Mouse (Mus musculus): Measurements from ENCODE around the gene Megf8. TPM values are rescaled to one million over a fixed set of nuclear protein-coding genes. Genes with fewer than 3 reads are reported as not detected.
"Not testable (repeated sequence)": the region's sequence is repeated elsewhere in the genome, so short reads cannot be mapped to it uniquely, and the experiment has no call there.

The Megf8 gene
- total RNA-seq, 2 experiments from 2014 or later = 2.5 to 3.5 TPM

GRCm38 (mm10) chr7:25296945-25297453 lies 20.0 kb upstream of the Megf8 start:
- peak; percentile 49 for ATAC-seq (replicated peaks; ENCODE audit: poor library complexity)

GRCm38 (mm10) chr7:25297454-25298325 lies 19.3 kb upstream of the Megf8 start, which contains the start of gene Pafah1b3:
Pafah1b3 (minus strand) TSS chr7:25297986.
- ATAC-seq (replicated peaks; ENCODE audit: poor library complexity) = peak; percentile 67

- ATAC-seq (replicated peaks; ENCODE audit: poor library complexity) = peak; percentile 12; the same call in 1 of the 2 replicates
Observed at GRCm38 (mm10) chr7:25301063-25301462, 15.9 kb upstream of the Megf8 start, which contains the start of gene Prr19. Prr19 (plus strand) TSS chr7:25301411.

GRCm38 (mm10) chr7:25303003-25303684 lies 13.8 kb upstream of the Megf8 start:
- no peak for ATAC-seq (replicated peaks; ENCODE audit: poor library complexity)

- no peak for ATAC-seq (replicated peaks; ENCODE audit: poor library complexity)
Observed at GRCm38 (mm10) chr7:25303685-25304006, 13.3 kb upstream of the Megf8 start.

- no peak for ATAC-seq (replicated peaks; ENCODE audit: poor library complexity)
Observed at GRCm38 (mm10) chr7:25305481-25305880, 11.5 kb upstream of the Megf8 start.

GRCm38 (mm10) chr7:25305956-25306613 lies 10.9 kb upstream of the Megf8 start, which contains the start of gene Tmem145:
Tmem145 (plus strand) TSS chr7:25306106.
- ATAC-seq (replicated peaks; ENCODE audit: poor library complexity) = peak; percentile 98

GRCm38 (mm10) chr7:25306614-25306996 lies 10.4 kb upstream of the Megf8 start:
- no peak for ATAC-seq (replicated peaks; ENCODE audit: poor library complexity)

GRCm38 (mm10) chr7:25308702-25309318 lies 8.2 kb upstream of the Megf8 start:
- ATAC-seq (replicated peaks; ENCODE audit: poor library complexity) = no peak

GRCm38 (mm10) chr7:25309425-25309824 lies 7.5 kb upstream of the Megf8 start:
- ATAC-seq (replicated peaks; ENCODE audit: poor library complexity) = no peak

- no peak for ATAC-seq (replicated peaks; ENCODE audit: poor library complexity)
Observed at GRCm38 (mm10) chr7:25311193-25311592, 5.8 kb upstream of the Megf8 start.

GRCm38 (mm10) chr7:25313325-25313724 lies 3.6 kb upstream of the Megf8 start:
- no peak for ATAC-seq (replicated peaks; ENCODE audit: poor library complexity)

- no peak for ATAC-seq (replicated peaks; ENCODE audit: poor library complexity)
Observed at GRCm38 (mm10) chr7:25314606-25315305, 2.2 kb upstream of the Megf8 start.

GRCm38 (mm10) chr7:25315306-25316041 lies 1.5 kb upstream of the Megf8 start:
- ATAC-seq (replicated peaks; ENCODE audit: poor library complexity) = no peak

GRCm38 (mm10) chr7:25317446-25317999 lies 559 bp downstream of the Megf8 start:
- ATAC-seq (replicated peaks; ENCODE audit: poor library complexity) = no peak

- no peak for ATAC-seq (replicated peaks; ENCODE audit: poor library complexity)
Observed at GRCm38 (mm10) chr7:25322058-25322484, 5.1 kb downstream of the Megf8 start.

- ATAC-seq (replicated peaks; ENCODE audit: poor library complexity) = 0 out of 2 replicates have a peak, but pooled peaks have one; percentile 34
Observed at GRCm38 (mm10) chr7:25323219-25323618, 6.3 kb downstream of the Megf8 start.

- ATAC-seq (replicated peaks; ENCODE audit: poor library complexity) = not testable (repeated sequence)
Observed at GRCm38 (mm10) chr7:25325431-25325830, 8.5 kb downstream of the Megf8 start.

GRCm38 (mm10) chr7:25326233-25326632 lies 9.3 kb downstream of the Megf8 start:
- no peak for ATAC-seq (replicated peaks; ENCODE audit: poor library complexity)
